Mouse (Mus musculus): Measurements from ENCODE around the gene Kcnip4. TPM values are rescaled to one million over a fixed set of nuclear protein-coding genes. Genes with fewer than 3 reads are reported as not detected.

Kcnip4 gene
- polyA plus RNA-seq, 1 experiment: not detected

DNA sequence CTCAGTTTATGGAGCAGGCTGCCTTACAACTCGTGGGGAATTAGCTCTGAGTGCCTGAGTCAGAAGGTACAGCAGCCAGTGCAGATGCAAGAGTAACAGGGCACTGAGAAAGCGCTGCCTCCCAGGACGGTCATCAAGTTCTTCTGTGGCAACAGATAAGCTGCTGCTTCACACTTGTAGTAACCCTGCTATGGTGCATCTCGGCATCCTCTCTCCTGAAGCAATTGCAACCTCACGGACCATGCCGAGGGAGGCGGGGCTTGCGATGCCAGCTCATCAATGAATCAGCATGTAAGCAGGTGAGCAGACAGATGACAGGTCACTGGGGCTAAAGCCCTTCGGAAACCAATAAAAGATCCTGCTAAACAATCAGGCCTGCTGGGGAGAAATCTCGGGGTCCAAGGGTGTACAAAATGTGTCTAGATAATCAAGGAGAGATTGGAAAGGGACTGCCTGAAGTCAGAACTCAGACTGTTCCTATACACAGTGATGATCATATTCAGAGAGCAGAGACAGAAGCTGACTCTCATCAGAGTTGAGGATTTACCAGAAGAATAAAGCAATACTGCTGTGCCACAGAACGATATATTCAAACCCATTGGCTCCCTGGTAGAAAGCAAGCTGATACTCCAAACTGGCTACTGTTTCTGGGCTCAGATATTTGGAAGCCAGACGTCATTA lies 239.1 kb downstream of the Kcnip4 start:
- Histone ChIP-seq H3K27me3 (ENCODE audit: control insufficient read depth) (no peaks in the 10 kb centered on the region), H3K9me3 (ENCODE audit: control insufficient read depth, low read length) (0 out of 2 replicates have a peak, but pooled peaks cover 2% of the 10 kb centered on the region), H3K36me3 (ENCODE audit: control insufficient read depth) (no peaks in the 10 kb centered on the region), H3K4me1 (ENCODE audit: control insufficient read depth) (no peaks in the 10 kb centered on the region), H3K4me3 (replicated peaks) (no peak overlapping the region)
- TF ChIP-seq GATA1 (IDR thresholded peaks at IDR 0.05; ENCODE audit: low read length): no peak
- TF ChIP-seq TAL1 (IDR thresholded peaks at IDR 0.05; ENCODE audit: low read length): no peak

DNA sequence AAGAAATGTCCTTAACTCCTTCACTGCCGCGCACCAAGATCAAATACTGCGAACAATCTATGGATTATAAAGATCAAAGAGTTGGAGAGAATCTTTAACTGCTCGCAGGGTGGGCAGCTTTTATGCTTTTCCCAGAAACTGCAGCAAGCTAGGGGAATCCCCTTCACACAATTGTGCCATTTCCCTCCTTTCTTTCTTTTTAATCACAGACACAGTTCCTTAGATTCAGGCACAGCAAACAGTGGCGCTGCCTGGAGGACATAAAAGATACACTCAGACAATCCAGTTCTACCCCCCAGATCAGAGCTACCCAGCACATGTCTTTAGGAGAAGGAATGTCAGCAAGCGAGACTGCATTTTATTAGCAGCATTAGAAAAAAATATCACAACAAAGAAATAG lies 239.9 kb downstream of the Kcnip4 start:
- H3K9me3 ChIP-seq (ENCODE audit: control insufficient read depth, low read length): 0 out of 2 replicates have a peak, but pooled peaks cover 2% of the 10 kb centered on the region
- H3K36me3 ChIP-seq (ENCODE audit: control insufficient read depth): no peaks in the 10 kb centered on the region
- no peaks in the 10 kb centered on the region for H3K27me3 ChIP-seq (ENCODE audit: control insufficient read depth)
- no peaks in the 10 kb centered on the region for H3K4me1 ChIP-seq (ENCODE audit: control insufficient read depth)
- no peak overlapping the region for H3K4me3 ChIP-seq (replicated peaks)
- TF ChIP-seq GATA1 (IDR thresholded peaks at IDR 0.05; ENCODE audit: low read length) (no peak), TAL1 (IDR thresholded peaks at IDR 0.05; ENCODE audit: low read length) (no peak)

DNA sequence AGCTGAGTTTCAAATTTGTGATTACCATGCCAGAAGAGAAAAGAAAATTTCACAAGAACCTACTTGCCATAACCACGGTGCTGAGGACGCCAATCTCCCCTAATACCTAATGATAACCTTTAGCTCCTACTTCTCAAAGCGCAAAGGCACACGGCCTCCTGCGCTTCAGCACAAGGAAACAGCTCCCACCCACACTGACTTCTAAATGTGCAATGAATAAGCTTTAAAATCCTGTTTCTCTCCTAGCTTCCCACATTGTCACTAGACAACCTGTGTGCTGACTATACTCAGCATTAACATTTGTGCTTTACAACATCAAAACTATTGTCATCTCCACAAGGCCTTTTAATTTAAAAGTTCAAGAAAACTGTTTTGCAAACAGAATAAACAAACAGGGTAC lies 241.3 kb downstream of the Kcnip4 start:
- no peaks in the 10 kb centered on the region for H3K4me1 ChIP-seq (ENCODE audit: control insufficient read depth)
- H3K4me3 ChIP-seq (replicated peaks): no peak overlapping the region
- 0 out of 2 replicates have a peak, but pooled peaks cover 2% of the 10 kb centered on the region for H3K9me3 ChIP-seq (ENCODE audit: control insufficient read depth, low read length)
- no peak for TF ChIP-seq TAL1 (IDR thresholded peaks at IDR 0.05; ENCODE audit: low read length)
- TF ChIP-seq GATA1 (IDR thresholded peaks at IDR 0.05; ENCODE audit: low read length): no peak
- H3K27me3 ChIP-seq (ENCODE audit: control insufficient read depth): no peaks in the 10 kb centered on the region
- H3K36me3 ChIP-seq (ENCODE audit: control insufficient read depth): no peaks in the 10 kb centered on the region

DNA sequence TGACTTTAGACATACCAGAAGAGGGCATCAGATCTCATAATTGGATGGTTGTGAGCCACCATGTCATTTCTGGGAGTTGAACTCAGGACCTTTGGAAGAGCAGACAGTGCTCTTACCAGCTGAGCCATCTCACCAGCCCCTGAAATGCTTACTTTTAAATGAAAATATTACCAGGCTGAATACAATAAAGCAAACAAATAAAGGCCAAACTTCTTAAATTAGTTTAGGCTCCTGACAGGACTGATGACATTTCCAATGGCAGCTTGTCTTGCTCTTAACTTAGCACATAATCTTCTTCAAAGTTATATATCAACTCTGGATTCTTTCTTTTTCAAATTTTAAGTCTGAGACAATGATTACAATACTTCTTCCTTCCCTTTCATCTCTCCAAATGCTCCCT lies 252.8 kb downstream of the Kcnip4 start:
- Histone ChIP-seq H3K36me3 (ENCODE audit: control insufficient read depth) (no peaks in the 10 kb centered on the region), H3K27me3 (ENCODE audit: control insufficient read depth) (no peaks in the 10 kb centered on the region), H3K4me1 (ENCODE audit: control insufficient read depth) (no peaks in the 10 kb centered on the region), H3K4me3 (replicated peaks) (no peak overlapping the region), H3K9me3 (ENCODE audit: control insufficient read depth, low read length) (no peaks in the 10 kb centered on the region)
- no peak for TF ChIP-seq GATA1 (IDR thresholded peaks at IDR 0.05; ENCODE audit: low read length)
- no peak for TF ChIP-seq TAL1 (IDR thresholded peaks at IDR 0.05; ENCODE audit: low read length)

DNA sequence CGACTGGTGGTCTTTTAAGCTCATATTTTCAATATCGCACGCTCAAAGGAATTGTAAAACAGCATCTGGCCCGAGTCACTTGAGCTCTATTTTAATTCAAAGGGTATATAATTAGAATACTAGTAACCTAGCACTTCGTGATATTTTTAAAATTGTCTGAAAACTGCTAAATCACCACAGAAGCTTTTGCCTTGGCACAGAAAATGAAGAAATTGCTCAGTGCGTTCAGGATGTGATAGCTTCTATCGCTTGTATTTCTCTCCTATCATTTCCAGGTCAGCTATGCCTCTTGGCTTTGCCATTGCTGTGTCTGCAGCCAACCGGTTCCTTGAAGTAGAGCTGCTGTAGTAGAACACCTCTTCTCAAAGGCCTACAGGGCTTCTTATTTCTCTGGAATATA lies 255.9 kb downstream of the Kcnip4 start:
- Histone ChIP-seq H3K4me3 (replicated peaks) (no peak overlapping the region), H3K36me3 (ENCODE audit: control insufficient read depth) (no peaks in the 10 kb centered on the region), H3K27me3 (ENCODE audit: control insufficient read depth) (no peaks in the 10 kb centered on the region), H3K9me3 (ENCODE audit: control insufficient read depth, low read length) (no peaks in the 10 kb centered on the region), H3K4me1 (ENCODE audit: control insufficient read depth) (no peaks in the 10 kb centered on the region)
- no peak for TF ChIP-seq GATA1 (IDR thresholded peaks at IDR 0.05; ENCODE audit: low read length)
- no peak for TF ChIP-seq TAL1 (IDR thresholded peaks at IDR 0.05; ENCODE audit: low read length)

DNA sequence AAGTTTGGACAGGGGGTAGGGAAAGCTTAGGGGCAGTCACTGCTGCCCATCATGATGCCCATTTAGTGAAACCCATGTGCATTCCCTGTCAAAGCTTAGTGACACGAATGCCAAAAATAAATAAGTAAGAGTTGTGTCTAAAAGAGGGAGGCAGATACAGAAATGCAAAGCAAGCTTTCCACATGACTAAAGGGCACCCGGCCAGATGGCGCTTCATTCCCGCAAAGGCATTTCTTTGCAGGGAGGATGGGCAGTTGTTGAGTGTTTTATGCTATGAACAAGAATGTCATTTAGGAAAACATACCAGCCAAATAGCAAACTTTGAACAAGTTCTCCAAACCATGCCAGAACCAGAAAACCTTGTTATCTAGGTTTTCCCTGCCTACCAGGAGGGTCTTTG lies 265.4 kb downstream of the Kcnip4 start:
- no peaks in the 10 kb centered on the region for H3K36me3 ChIP-seq (ENCODE audit: control insufficient read depth)

DNA sequence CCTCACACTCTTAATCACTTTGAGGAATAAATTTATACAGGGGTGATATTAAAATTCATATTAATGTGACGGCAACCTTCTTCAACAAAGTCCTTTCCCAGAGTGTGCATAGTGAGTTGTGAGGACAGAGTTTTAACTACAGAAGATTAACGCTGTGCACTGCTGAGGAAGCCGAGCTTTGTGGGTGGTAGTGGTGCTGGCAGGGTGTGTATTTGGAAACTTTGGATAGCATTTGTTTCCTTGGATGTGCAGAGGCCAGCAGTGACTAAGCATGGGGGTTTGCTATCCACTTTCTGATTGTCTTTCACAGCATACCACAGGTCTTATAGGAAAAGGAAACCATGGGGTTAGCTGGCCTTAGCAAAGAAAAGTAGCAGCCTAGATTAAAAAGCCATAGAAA lies 267.9 kb downstream of the Kcnip4 start:
- TF ChIP-seq GATA1 (IDR thresholded peaks at IDR 0.05; ENCODE audit: low read length) (no peak), TAL1 (IDR thresholded peaks at IDR 0.05; ENCODE audit: low read length) (no peak)
- Histone ChIP-seq H3K36me3 (ENCODE audit: control insufficient read depth) (no peaks in the 10 kb centered on the region), H3K4me3 (replicated peaks) (no peak overlapping the region), H3K4me1 (ENCODE audit: control insufficient read depth) (no peaks in the 10 kb centered on the region), H3K27me3 (ENCODE audit: control insufficient read depth) (no peaks in the 10 kb centered on the region), H3K9me3 (ENCODE audit: control insufficient read depth, low read length) (no peaks in the 10 kb centered on the region)

More for the DNA sequence above, 265.4 kb downstream of the Kcnip4 start:
- no peaks in the 10 kb centered on the region for H3K4me1 ChIP-seq (ENCODE audit: control insufficient read depth)
- H3K9me3 ChIP-seq (ENCODE audit: control insufficient read depth, low read length): no peaks in the 10 kb centered on the region
- no peak overlapping the region for H3K4me3 ChIP-seq (replicated peaks)
- no peak for TF ChIP-seq TAL1 (IDR thresholded peaks at IDR 0.05; ENCODE audit: low read length)
- H3K27me3 ChIP-seq (ENCODE audit: control insufficient read depth): no peaks in the 10 kb centered on the region

DNA sequence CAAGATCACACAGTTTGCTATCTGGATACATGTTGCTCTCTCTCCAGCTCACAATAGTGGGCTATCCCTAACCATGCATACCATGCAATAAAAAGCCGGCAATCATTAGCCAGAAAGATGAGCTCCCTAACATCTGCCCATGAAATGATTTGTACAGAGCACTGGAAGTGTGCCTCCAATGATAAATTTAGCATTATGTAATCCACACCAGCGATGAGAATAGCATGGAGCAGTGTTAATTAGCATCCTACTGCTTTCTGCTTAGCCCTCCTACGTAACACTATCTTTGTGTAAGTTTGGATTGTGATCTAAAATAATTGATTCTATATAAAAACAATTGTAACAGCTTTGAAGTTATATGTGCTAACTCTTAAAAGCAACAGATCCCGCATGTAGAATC lies 268.7 kb downstream of the Kcnip4 start:
- Histone ChIP-seq H3K36me3 (ENCODE audit: control insufficient read depth) (no peaks in the 10 kb centered on the region), H3K4me1 (ENCODE audit: control insufficient read depth) (no peaks in the 10 kb centered on the region), H3K9me3 (ENCODE audit: control insufficient read depth, low read length) (no peaks in the 10 kb centered on the region), H3K27me3 (ENCODE audit: control insufficient read depth) (no peaks in the 10 kb centered on the region), H3K4me3 (replicated peaks) (no peak overlapping the region)
- TF ChIP-seq TAL1 (IDR thresholded peaks at IDR 0.05; ENCODE audit: low read length) (no peak), GATA1 (IDR thresholded peaks at IDR 0.05; ENCODE audit: low read length) (no peak)

DNA sequence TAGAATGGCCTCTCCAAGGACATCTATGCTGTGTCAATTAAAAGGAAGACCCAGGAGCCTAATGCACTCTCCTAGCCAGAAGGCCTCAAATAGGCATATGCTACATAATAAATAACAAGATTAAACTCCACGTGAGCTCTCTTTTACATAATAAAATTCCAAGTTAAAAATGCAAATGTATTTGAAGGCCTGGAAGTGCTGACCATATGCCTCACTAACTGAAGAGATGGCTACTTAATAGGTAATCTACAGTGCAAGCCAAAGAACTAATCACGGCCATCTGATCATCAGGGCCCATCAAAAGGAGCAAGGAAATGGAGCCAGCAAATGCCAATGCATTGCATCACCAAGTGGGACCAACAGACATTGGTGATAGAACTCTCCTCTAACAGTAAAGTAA lies 277.6 kb downstream of the Kcnip4 start:
- H3K9me3 ChIP-seq (ENCODE audit: control insufficient read depth, low read length): no peaks in the 10 kb centered on the region
- H3K4me3 ChIP-seq (replicated peaks): no peak overlapping the region
- no peaks in the 10 kb centered on the region for H3K27me3 ChIP-seq (ENCODE audit: control insufficient read depth)
- no peaks in the 10 kb centered on the region for H3K4me1 ChIP-seq (ENCODE audit: control insufficient read depth)
- TF ChIP-seq GATA1 (IDR thresholded peaks at IDR 0.05; ENCODE audit: low read length) (no peak), TAL1 (IDR thresholded peaks at IDR 0.05; ENCODE audit: low read length) (no peak)
- H3K36me3 ChIP-seq (ENCODE audit: control insufficient read depth): no peaks in the 10 kb centered on the region

DNA sequence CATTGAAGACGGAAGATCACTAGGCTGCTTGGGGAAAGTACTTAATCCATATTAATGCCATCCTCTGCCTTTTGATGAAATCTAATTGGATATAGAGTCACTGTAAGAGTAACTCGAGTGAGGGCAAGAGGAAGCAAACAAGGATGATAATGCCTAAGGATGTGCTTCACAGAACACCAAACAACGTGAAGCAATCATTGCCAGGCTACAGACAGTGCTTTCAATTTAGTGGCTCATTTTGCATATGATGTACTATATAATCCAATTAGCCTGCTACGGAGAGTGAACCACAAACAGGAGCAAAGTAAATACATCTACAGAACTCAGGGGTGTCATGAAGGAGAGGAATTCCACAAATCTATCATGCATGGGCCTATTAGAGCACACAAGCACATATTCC lies 280.3 kb downstream of the Kcnip4 start:
- no peak for TF ChIP-seq TAL1 (IDR thresholded peaks at IDR 0.05; ENCODE audit: low read length)
- TF ChIP-seq GATA1 (IDR thresholded peaks at IDR 0.05; ENCODE audit: low read length): no peak
- Histone ChIP-seq H3K4me3 (replicated peaks) (no peak overlapping the region), H3K9me3 (ENCODE audit: control insufficient read depth, low read length) (no peaks in the 10 kb centered on the region), H3K4me1 (ENCODE audit: control insufficient read depth) (no peaks in the 10 kb centered on the region), H3K27me3 (ENCODE audit: control insufficient read depth) (no peaks in the 10 kb centered on the region), H3K36me3 (ENCODE audit: control insufficient read depth) (no peaks in the 10 kb centered on the region)
